In the genomic region with DNA sequence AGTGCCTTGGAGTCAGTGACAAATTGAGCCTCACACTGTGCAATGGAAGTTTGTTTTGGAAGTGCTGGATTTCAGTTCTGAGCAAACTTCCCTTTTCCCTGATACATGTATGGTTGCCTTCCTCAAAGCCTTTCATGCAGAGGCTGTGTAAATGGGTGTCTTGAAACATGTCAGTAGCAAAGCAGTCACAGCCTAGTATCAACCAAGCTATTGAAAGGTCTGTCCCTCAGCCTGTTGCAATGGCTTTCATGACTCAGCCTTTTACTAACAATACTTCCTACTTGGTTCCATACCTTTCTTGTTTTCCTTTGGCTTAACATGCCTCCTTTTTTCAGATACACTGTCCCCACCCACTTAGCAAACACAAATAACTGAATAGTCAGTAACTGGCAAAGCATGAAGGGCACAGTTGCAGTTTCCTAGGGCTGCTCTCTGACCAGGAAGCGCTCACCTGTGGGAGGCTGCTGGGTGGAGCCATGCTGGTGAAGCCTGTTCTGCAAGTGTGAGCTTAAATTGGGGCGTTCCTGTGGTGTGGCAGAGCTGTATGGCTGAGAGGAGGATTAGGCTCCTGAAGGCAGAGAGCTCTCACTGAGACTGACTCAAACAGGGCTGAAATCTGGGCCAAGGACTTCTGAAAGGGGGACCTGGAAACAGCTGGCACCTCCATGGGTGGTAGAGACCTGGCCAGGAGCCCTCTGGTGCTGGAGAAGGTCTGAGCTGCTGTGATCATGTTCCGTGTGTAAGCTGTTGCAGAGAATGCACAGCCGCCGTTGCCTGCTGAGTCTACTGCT, we compare ENCODE assay signal across 9 mouse cellular contexts.
DNase-seq lines count a peak whose midpoint lies in the region; ATAC-seq lines count a peak whose summit lies in the region.
"Had no signal": no experiment of that assay in that cellular context is flagged by ENCODE, and none has a peak within 500 bp of the region (broad histone marks: within the 10 kb centered on the region; RNA-seq: fewer than 3 reads in every experiment).

No protein-coding gene starts in this region.

- H3K27ac ChIP-seq in hindbrain, embryonic 13.5 days = no peak overlapping the region
- no peak overlapping the region for H3K27ac ChIP-seq in hindbrain, embryonic 11.5 days (ENCODE audit: low read depth, low read length)
- peak overlapping the region; percentile 20 to 41 for H3K27ac ChIP-seq in heart, embryonic 14.5 days (replicated peaks in 1 of 2; ENCODE audit: control insufficient read depth in 1 of 2, insufficient read depth in 1 of 2, low read depth in 2 of 2, low read length in 2 of 2)
- 0 out of 2 replicates have a peak overlapping the region, but pooled peaks have one; percentile 33 for H3K27ac ChIP-seq in neural tube, embryonic 15.5 days (replicated peaks)
- H3K27ac ChIP-seq: limb, embryonic 12.5 days had no signal

- H3K4me3 ChIP-seq in hindbrain, embryonic 13.5 days = no peak overlapping the region
- H3K4me3 ChIP-seq in hindbrain, embryonic 11.5 days (ENCODE audit: low read depth, low read length) = no peak overlapping the region
- H3K4me3 ChIP-seq in heart, embryonic 14.5 days (ENCODE audit: control insufficient read depth in 1 of 2, insufficient read depth in 1 of 2, low read depth in 1 of 2, low read length in 2 of 2) = peak overlapping the region in 1 of 2 experiments; percentile 2; a peak in 2 of 4 replicates
- H3K4me3 ChIP-seq in neural tube, embryonic 15.5 days (replicated peaks) = no peak overlapping the region
- H3K4me3 ChIP-seq: limb, embryonic 12.5 days had no signal

- H3K4me1 ChIP-seq in hindbrain, embryonic 13.5 days (replicated peaks) = peaks cover 26% of the 10 kb centered on the region
- no peaks in the 10 kb centered on the region for H3K4me1 ChIP-seq in hindbrain, embryonic 11.5 days (replicated peaks; ENCODE audit: control insufficient read depth, insufficient read depth, low read length)
- H3K4me1 ChIP-seq in heart, embryonic 14.5 days (ENCODE audit: control insufficient read depth in 2 of 2, insufficient read depth in 2 of 2, low read length in 2 of 2) = peaks cover 16 to 41% of the 10 kb centered on the region in 2 experiments
- peaks cover 14% of the 10 kb centered on the region for H3K4me1 ChIP-seq in neural tube, embryonic 15.5 days

- H3K27me3 ChIP-seq in hindbrain, embryonic 13.5 days = no peaks in the 10 kb centered on the region
- H3K27me3 ChIP-seq in hindbrain, embryonic 11.5 days (ENCODE audit: control insufficient read depth, insufficient read depth, low read length) = no peaks in the 10 kb centered on the region
- no peaks in the 10 kb centered on the region for H3K27me3 ChIP-seq in heart, embryonic 14.5 days (ENCODE audit: control insufficient read depth, insufficient read depth, low read length)
- no peaks in the 10 kb centered on the region for H3K27me3 ChIP-seq in neural tube, embryonic 15.5 days (replicated peaks)
- H3K27me3 ChIP-seq: limb, embryonic 12.5 days had no signal

- no peaks in the 10 kb centered on the region for H3K9me3 ChIP-seq in hindbrain, embryonic 13.5 days
- no peaks in the 10 kb centered on the region for H3K9me3 ChIP-seq in hindbrain, embryonic 11.5 days (ENCODE audit: control insufficient read depth, low read length)
- H3K9me3 ChIP-seq in heart, embryonic 14.5 days (ENCODE audit: control insufficient read depth, low read length) = no peaks in the 10 kb centered on the region
- H3K9me3 ChIP-seq in neural tube, embryonic 15.5 days (replicated peaks) = no peaks in the 10 kb centered on the region
- H3K9me3 ChIP-seq: limb, embryonic 12.5 days had no signal

- no peak for DNase-seq in hindbrain, embryonic 11.5 days (ENCODE audit: low spot score)
- DNase-seq in cerebellum, adult 18-20 months = peak; percentile 15 to 22
- peak; percentile 97 for DNase-seq in large intestine, adult 2 months (ENCODE audit: low read depth, low spot score)
- no peak for DNase-seq in testis, postnatal 10 days (ENCODE audit: low spot score)
- no peak for DNase-seq in spleen, postnatal 36 days (ENCODE audit: low spot score in 2 of 2)

- no peak overlapping the region for H3K4me2 ChIP-seq in hindbrain, embryonic 13.5 days
- no peak overlapping the region for H3K4me2 ChIP-seq in hindbrain, embryonic 11.5 days (replicated peaks; ENCODE audit: low read depth, low read length)
- peak overlapping the region; percentile 36 for H3K4me2 ChIP-seq in heart, embryonic 14.5 days (ENCODE audit: low read length)
- no peak overlapping the region for H3K4me2 ChIP-seq in neural tube, embryonic 15.5 days
- H3K4me2 ChIP-seq: limb, embryonic 12.5 days had no signal

- 0 out of 2 replicates have a peak, but pooled peaks have one; percentile 36 for ATAC-seq in hindbrain, embryonic 13.5 days (ENCODE audit: low FRiP score)
- ATAC-seq in hindbrain, embryonic 11.5 days (ENCODE audit: low FRiP score) = no peak
- no peak for ATAC-seq in heart, embryonic 14.5 days (ENCODE audit: insufficient number of reproducible peaks, insufficient read depth, low FRiP score, low read depth)
- 0 out of 2 replicates have a peak, but pooled peaks have one; percentile 38 for ATAC-seq in neural tube, embryonic 15.5 days (ENCODE audit: low FRiP score)

- no peaks in the 10 kb centered on the region for H3K36me3 ChIP-seq in hindbrain, embryonic 13.5 days
- no peaks in the 10 kb centered on the region for H3K36me3 ChIP-seq in hindbrain, embryonic 11.5 days (ENCODE audit: control insufficient read depth, insufficient read depth, low read length)
- H3K36me3 ChIP-seq in heart, embryonic 14.5 days (ENCODE audit: control insufficient read depth, insufficient read depth, low read length) = no peaks in the 10 kb centered on the region
- no peaks in the 10 kb centered on the region for H3K36me3 ChIP-seq in neural tube, embryonic 15.5 days
- H3K36me3 ChIP-seq: limb, embryonic 12.5 days had no signal

- H3K9ac ChIP-seq in hindbrain, embryonic 13.5 days = no peak overlapping the region
- no peak overlapping the region for H3K9ac ChIP-seq in hindbrain, embryonic 11.5 days (ENCODE audit: low read depth, low read length)
- peak overlapping the region; percentile 44; the same call in 1 of the 2 replicates for H3K9ac ChIP-seq in heart, embryonic 14.5 days (ENCODE audit: low read length)
- no peak overlapping the region for H3K9ac ChIP-seq in neural tube, embryonic 15.5 days (replicated peaks)
- H3K9ac ChIP-seq: limb, embryonic 12.5 days had no signal

- 49% methylated on average over 5 of the region's 5 CpGs for WGBS in hindbrain, embryonic 13.5 days
- 39% methylated on average over 5 of the region's 5 CpGs for WGBS in hindbrain, embryonic 11.5 days
- WGBS in heart, embryonic 14.5 days = 26% methylated on average over 5 of the region's 5 CpGs
- 28% methylated on average over 5 of the region's 5 CpGs for WGBS in large intestine, adult 2 months
- WGBS in neural tube, embryonic 15.5 days = 48% methylated on average over 5 of the region's 5 CpGs

Comparison
In these comparisons a context has a peak if more than half of its experiments do, and no peak if none do; other contexts are left out.
1. ATAC-seq: peak in hindbrain, embryonic 13.5 days (single experiment) and neural tube, embryonic 15.5 days (single experiment); none in hindbrain, embryonic 11.5 days (single experiment) and heart, embryonic 14.5 days (single experiment).
2. H3K27ac ChIP-seq: peak in heart, embryonic 14.5 days (2 of 2) and neural tube, embryonic 15.5 days (single experiment); none in hindbrain, embryonic 13.5 days (single experiment) and hindbrain, embryonic 11.5 days (single experiment).
3. DNase-seq: peak in cerebellum, adult 18-20 months (2 of 2) and large intestine, adult 2 months (single experiment); none in hindbrain, embryonic 11.5 days (single experiment), testis, postnatal 10 days (single experiment) and spleen, postnatal 36 days (0 of 2).